Mouse (Mus musculus): ENCODE data around the gene Hamp2. TPM values are rescaled to one million over a fixed set of nuclear protein-coding genes. Genes with fewer than 3 reads are reported as not detected.
"Not testable (repeated sequence)": the region's sequence is repeated elsewhere in the genome, so short reads cannot be mapped to it uniquely, and the experiment has no call there.

Gene Hamp2
- total RNA-seq, 2 experiments from 2014 or later, result 0.84 to 12.5 TPM

GRCm38 (mm10) chr7:30954036-30954435 lies 29.6 kb upstream of the Hamp2 start:
- DNase-seq (ENCODE audit: low spot score in 2 of 2), result no peak

DNA sequence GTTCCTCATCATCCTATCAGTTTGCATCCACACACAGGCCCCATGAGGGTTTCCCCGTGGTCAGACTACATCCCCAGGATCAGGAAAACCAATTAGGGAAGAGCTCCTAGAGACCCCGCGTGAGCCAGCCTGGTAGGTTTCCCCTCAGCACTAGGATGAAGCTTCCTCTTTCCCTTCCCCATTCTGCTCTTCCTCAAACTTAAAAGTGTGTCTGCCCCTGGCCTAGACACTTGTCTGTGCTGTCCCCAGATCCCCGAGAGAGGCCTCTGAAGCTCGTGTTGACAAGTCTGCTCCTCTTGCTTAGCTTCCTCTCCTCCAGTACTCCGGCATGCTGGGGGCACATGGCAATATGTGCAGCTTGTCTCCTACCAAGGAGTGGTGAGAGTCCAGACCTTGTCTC lies 29.0 kb upstream of the Hamp2 start:
- no peak for DNase-seq (ENCODE audit: low spot score in 2 of 2)

DNA sequence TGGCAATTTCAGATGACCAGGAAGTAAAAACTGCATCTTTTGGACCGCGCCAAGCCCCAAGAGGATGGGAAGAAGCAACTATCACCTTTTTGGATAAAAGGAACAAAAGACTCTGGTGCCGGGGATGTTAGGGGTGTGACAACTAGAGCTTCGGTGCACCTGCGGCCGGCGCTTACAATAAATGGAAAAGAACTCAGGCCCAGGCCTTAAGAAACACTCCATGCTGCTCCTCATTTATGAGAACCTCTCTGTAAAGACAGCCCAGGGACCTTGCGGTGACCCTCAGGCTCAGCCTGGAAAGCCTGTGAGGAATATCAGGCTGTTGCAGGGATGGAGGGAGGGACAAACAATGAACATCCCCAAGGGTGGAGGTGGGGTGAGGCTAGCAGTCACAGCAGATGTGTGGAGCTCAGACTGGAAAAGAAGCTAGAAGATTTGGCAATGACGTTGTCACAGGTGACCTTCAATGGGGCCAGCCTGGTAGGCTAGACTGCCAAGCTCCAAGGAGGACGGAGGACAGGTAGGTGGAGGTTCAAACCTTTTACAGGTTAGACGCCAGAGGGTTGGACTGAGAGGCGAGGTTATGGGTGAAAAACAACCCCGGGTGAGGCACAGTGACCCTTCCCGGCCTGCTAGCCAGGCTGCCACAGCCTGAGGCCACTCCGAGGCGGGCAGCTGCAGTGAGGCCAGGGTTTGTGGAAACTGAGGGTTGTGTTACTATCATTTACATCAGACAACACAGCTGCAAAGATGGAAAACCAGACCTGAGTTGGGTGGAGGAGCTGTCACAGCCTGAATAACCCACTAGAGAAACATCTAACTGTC lies 28.2 kb upstream of the Hamp2 start:
- DNase-seq (ENCODE audit: low spot score in 2 of 2), result no peak

- not testable (repeated sequence) for DNase-seq (ENCODE audit: low spot score in 2 of 2)
Observed at GRCm38 (mm10) chr7:30949902-30950301, 25.4 kb upstream of the Hamp2 start.

GRCm38 (mm10) chr7:30945876-30946275 lies 21.4 kb upstream of the Hamp2 start:
- DNase-seq (ENCODE audit: low spot score in 2 of 2), result no peak

DNA sequence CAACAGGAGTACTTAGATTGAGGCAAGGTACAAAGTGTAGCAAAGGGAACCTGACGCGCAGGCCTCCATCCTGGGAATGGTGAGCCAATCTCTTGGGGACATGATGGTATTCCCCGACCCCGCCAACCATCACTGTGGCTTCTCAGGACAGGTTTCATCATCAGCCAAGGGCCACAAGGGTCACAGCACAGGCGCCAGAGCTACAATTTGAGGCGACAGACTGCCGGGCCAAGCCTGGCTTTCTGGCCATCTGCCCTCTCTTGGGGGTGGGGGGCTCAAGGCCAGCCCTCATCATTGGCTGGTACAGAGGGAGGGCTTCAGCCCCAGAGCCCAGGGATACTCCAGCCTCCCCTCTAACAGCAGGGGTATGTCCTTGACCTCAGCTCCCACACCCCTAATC lies 21.0 kb upstream of the Hamp2 start:
- not testable (repeated sequence) for DNase-seq (ENCODE audit: low spot score in 2 of 2)

- DNase-seq (ENCODE audit: low spot score in 2 of 2), result not testable (repeated sequence)
Observed at GRCm38 (mm10) chr7:30944706-30945105, 20.2 kb upstream of the Hamp2 start.

DNA sequence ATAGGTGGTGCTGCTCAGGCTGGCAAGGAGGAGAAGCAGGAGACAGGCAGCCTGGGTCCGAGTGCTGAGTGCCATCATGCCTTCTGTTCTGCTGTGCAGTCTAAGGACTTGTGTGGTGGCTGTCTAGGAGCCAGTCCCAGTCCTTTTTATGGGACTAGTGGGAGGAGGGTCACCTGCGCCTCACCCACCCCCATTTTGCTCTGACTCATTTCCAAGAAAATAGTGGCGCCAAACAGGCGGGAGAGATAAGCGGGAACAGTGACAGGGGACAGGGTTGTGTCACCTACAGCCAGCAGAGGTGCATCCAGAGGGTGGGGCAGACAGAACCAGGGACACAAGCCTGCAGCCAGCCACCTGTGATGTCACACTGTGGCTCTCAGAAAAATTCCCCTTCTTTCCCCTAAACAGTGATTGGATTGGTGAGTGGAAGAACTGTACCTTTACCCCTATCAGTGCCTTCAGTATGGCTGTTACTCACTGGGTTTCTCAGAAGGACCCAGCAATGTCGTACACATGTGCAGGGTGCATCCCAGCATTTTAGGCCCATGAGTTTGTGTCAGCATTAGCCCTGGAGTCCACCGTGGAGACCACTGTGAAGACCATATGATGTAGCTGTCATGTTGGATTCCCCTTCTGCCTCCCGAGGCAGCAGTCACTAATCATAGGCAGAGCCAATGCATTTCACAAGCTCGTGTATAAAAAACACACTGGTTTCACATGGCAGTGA lies 19.6 kb upstream of the Hamp2 start, which contains the start of gene Hamp:
Hamp (minus strand) TSS at position 124 of the 727 bp plus-strand sequence.
- DNase-seq (ENCODE audit: low spot score in 2 of 2), result no peak

DNA sequence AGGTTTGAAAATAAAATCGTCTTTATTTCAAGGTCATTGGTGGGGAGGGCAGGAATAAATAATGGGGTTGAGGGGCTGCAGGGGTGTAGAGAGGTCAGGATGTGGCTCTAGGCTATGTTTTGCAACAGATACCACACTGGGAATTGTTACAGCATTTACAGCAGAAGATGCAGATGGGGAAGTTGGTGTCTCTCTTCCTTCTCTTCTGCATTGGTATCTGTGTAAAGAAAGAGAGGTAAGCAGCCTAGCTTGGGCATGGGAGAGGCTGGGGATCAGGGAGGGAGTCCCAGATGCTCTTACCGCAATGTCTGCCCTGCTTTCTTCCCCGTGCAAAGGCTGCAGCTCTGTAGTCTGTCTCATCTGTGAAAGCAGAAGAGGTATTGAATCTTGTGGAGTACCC lies 17.9 kb upstream of the Hamp2 start:
- DNase-seq (ENCODE audit: low spot score in 2 of 2), result not testable (repeated sequence)

- not testable (repeated sequence) for DNase-seq (ENCODE audit: low spot score in 2 of 2)
Observed at GRCm38 (mm10) chr7:30940070-30940469, 15.6 kb upstream of the Hamp2 start.

DNA sequence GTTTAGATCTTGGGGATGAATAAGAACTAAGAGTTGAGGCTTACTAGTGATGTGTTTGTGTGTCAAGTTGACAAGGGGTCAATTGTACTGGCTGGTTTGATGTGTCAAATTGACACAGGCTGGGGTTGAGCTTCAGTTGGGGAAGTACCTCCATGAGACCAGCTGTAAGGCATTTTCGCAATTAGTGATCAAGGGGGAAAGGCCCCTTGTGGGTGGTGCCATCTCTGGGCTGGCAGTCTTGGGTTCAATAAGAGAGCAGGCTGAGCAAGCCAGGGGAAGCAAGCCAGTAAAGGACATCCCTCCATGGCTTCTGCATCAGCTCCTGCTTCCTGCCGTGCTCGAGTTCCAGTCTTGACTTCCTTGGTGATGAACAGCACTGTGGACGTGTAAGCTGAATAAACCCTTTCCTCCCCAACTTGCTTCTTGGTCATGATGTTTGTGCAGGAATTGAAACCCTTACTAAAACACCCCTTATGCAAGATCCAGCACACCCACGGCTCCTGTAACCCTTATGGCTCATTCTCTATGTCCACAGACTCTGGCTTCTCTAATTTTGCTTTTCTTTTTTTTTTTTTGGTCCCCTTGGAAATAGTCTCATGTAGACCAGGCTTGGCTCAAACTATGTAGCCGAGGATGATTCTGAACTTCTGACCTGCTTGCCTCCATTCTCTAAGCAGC lies 11.1 kb upstream of the Hamp2 start:
- DNase-seq (ENCODE audit: low spot score in 2 of 2), result not testable (repeated sequence)

GRCm38 (mm10) chr7:30924071-30924470 lies 410 bp downstream of the Hamp2 start:
- no peak for DNase-seq (ENCODE audit: low spot score in 2 of 2)

DNA sequence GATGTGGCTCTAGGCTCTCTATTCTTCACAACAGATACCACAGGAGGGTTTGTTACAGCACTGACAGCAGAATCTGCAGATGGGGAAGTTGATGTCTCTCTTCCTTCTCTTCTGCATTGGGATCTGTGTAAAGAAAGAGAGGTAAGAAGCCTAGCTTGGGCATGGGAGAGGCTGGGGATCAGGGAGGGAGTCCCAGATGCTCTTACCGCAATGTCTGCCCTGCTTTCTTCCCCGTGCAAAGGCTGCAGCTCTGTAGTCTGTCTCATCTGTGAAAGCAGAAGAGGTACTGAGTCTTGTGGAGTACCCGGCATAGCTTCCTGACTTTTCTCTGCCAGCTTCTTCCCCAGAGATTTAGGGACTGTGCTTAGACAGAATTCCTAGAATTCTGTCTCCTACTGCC lies 2.0 kb downstream of the Hamp2 start:
- DNase-seq (ENCODE audit: low spot score in 2 of 2), result not testable (repeated sequence)

GRCm38 (mm10) chr7:30920217-30920616 lies 4.3 kb downstream of the Hamp2 start:
- DNase-seq (ENCODE audit: low spot score in 2 of 2), result no peak

GRCm38 (mm10) chr7:30917219-30917618 lies 7.3 kb downstream of the Hamp2 start:
- no peak for DNase-seq (ENCODE audit: low spot score in 2 of 2)

DNA sequence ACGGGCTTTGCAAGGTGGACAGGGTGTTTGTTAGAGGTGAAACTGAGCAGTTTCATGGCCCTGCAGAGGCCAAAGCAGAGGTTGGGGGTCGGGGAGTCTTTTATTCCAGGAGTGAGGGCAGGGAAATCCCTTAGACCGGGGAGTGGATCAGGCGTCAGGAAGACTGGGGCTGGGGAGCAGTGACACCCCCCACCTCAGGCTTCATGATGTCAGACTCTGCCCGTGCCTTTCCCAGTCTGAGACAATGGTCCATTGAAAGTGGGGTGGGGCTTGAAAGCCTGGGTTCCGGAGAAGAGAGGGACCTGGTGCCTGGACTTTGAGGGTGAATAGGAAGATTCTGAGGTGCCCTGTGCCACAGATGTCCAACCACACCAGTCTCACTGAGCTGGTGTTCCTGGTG lies 7.8 kb downstream of the Hamp2 start:
- no peak for DNase-seq (ENCODE audit: low spot score in 2 of 2)

GRCm38 (mm10) chr7:30914732-30915131 lies 9.7 kb downstream of the Hamp2 start, which contains the start of gene Mag:
TSS of gene Mag (minus strand) at chr7:30914873.
- no peak for DNase-seq (ENCODE audit: low spot score in 2 of 2)

DNA sequence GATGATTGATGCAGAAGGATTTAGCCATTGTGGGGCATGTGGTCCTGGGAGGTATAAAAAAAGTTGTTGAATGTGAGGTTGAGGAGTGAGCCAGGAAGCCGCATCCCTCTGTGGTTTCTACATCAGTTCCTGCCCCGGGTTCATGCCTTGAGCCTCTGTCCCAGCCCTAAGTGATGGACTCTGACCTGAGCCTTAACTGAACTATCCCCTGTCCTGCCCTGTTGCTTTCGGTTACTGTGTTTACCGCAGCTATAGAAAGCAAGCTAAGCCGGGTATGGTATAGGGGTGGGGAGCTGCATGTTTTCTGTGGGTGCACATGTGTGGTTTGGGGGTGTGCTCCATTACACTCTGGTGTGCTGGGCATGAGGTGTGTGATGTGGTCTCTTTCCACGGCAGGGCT lies 14.7 kb downstream of the Hamp2 start:
- DNase-seq (ENCODE audit: low spot score in 2 of 2), result no peak

DNA sequence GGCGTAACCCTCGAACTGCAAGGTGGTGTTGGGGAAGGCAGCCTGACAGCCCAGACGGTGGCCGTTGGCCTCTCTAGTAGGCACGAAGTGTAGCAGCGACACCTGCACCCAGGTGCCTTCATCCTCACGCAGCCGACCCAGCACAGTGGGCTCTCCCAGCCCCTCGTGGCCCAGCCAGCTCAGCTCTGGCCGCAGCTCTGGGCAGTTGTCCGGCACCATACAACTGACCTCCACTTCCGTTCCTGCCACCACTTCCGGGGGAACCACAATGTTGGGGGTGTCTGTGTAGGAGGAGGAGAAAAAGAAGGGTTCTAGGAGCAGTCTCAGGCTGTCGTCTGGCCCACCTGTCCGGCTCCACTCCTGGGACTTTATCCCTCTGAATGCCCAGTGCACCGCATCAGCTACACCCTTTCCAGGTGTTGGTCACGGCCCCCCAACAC lies 15.5 kb downstream of the Hamp2 start:
- DNase-seq (ENCODE audit: low spot score in 2 of 2), result no peak

DNA sequence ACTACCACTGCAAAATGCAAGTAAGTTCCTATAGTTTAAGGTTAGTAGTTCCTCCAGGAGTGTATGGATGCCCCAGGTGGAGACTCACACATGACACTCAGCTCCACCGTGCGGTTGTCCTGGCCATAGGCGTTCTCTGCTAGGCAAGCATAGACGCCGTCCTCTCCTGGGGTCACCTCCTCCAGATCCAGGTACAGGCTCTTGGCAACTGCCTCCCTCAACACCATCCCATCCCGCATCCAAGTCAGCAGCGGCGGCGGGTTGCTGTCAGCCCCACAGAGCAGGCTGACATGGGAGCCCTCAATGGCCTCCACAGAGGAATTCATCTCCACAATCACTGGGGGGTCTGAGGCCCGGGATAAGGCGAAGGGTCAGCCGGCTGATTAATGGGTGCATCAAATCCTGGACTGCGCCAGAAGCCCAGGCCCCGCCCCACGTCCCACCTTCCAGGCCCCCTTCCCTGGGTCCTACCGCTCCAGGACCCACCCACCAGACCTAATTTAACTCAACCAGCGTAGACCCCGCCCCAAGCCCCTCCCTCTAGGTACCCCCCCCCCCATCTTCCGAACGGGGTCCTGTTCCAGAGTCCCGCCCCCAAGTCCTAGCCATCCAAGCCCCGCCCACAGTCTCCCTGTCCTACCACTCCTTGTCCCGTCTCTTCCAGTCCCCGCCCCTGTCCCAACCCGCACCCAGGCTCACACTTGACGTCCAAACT lies 16.0 kb downstream of the Hamp2 start:
- DNase-seq (ENCODE audit: low spot score in 2 of 2), result no peak

DNA sequence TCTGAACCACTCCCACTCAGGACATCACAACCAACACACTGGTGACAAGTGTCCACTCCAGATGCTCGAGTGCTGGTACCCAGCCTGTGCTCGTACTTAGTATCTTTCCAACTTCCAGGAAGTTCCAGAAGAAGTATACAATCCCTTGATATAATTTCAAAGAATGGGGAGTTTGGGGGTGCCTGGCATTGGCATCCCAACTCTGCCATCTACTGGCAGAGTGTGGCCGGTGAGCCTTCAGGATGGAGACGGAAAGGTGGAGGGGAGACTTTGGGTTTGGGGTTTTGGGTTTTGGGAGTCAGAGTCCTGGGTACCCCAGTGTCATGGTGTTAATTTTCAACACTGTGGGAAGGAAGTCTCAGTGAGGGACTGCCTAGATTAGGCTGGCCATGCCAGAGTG lies 20.4 kb downstream of the Hamp2 start:
- no peak for DNase-seq (ENCODE audit: low spot score in 2 of 2)

Data from adrenal gland, postnatal 4 days (tissue).